Comparison of ENCODE assay signal across 24 mouse cellular contexts in the genomic region with DNA sequence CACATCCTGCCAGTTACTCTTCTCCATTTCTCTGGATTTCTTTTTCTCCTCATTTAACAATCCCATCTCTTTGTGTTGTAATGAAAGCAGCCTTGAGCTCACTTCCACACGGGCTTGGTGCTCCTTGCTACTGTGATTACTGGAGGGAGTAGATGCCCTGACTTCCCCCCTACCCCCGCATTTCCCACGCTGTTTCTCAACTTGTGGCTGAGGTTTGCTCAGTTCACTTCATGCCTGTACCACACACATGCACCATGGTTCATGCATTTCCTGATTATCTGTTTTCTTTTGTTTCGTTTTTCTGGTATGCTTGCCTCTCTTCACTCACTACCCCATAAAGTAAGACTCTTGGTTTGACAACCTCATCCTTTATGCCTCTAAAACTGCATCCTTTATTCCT. TPM values are rescaled to one million over a fixed set of nuclear protein-coding genes. Genes with fewer than 3 reads are reported as not detected.
DNase-seq lines count a peak whose midpoint lies in the region; ATAC-seq lines count a peak whose summit lies in the region.
"Had no signal": no experiment of that assay in that cellular context is flagged by ENCODE, and none has a peak within 500 bp of the region (broad histone marks: within the 10 kb centered on the region; RNA-seq: fewer than 3 reads in every experiment).

No protein-coding gene starts in this region.

- H3K9me3 ChIP-seq in hindbrain, embryonic 11.5 days (ENCODE audit: control insufficient read depth, low read length) = no peaks in the 10 kb centered on the region
- H3K9me3 ChIP-seq: embryonic facial prominence, embryonic 10.5 days; forebrain, embryonic 13.5 days; G1E had no signal

- H3K4me1 ChIP-seq in hindbrain, embryonic 11.5 days (replicated peaks; ENCODE audit: control insufficient read depth, insufficient read depth, low read length) = no peaks in the 10 kb centered on the region
- H3K4me1 ChIP-seq: embryonic facial prominence, embryonic 10.5 days; forebrain, embryonic 13.5 days had no signal

- H3K4me3 ChIP-seq in hindbrain, embryonic 11.5 days (ENCODE audit: low read depth, low read length) = no peak overlapping the region
- H3K4me3 ChIP-seq: embryonic facial prominence, embryonic 10.5 days; forebrain, embryonic 13.5 days had no signal

- H3K9ac ChIP-seq in hindbrain, embryonic 11.5 days (ENCODE audit: low read depth, low read length) = no peak overlapping the region
- H3K9ac ChIP-seq: forebrain, embryonic 13.5 days; liver, postnatal 0 days had no signal

- H3K27me3 ChIP-seq in hindbrain, embryonic 11.5 days (ENCODE audit: control insufficient read depth, insufficient read depth, low read length) = no peaks in the 10 kb centered on the region
- H3K27me3 ChIP-seq: forebrain, embryonic 13.5 days had no signal

- DNase-seq in lung, postnatal 36 days = peak; percentile 59
- DNase-seq in lung, postnatal 10 days = no peak
- peak; percentile 25 to 35 for DNase-seq in thymus, postnatal 10 days (ENCODE audit: low spot score in 2 of 2)
- no peak for DNase-seq in embryo, embryonic 9.5 days (ENCODE audit: extremely low spot score)
- no peak for DNase-seq in layer of hippocampus, postnatal 10 days (ENCODE audit: low spot score in 2 of 2)
- DNase-seq in hindbrain, embryonic 11.5 days (ENCODE audit: low spot score) = no peak
- DNase-seq: cerebellum, postnatal 25 days; kidney, adult 8-10 months; kidney, postnatal 36 days; layer of hippocampus, adult 9-11 months; liver; liver, postnatal 0 days; right cerebral cortex, postnatal 4 days had no signal

- no peak overlapping the region for H3K4me2 ChIP-seq in hindbrain, embryonic 11.5 days (replicated peaks; ENCODE audit: low read depth, low read length)
- H3K4me2 ChIP-seq: forebrain, embryonic 13.5 days had no signal

- H3K27ac ChIP-seq in hindbrain, embryonic 11.5 days (ENCODE audit: low read depth, low read length) = no peak overlapping the region
- H3K27ac ChIP-seq: embryonic facial prominence, embryonic 10.5 days; forebrain, embryonic 13.5 days; stomach, postnatal 0 days had no signal

- 78% methylated on average over 4 of the region's 4 CpGs for WGBS in hindbrain, embryonic 11.5 days

- ATAC-seq in CD4-positive, CD25-positive, alpha-beta regulatory T cell, adult 4 months = peak; percentile 89
- peak; percentile 66; the same call in 1 of the 2 replicates for ATAC-seq in megakaryocyte, adult 5-6 weeks (ENCODE audit: poor library complexity, severe bottlenecking)
- ATAC-seq in hindbrain, embryonic 11.5 days (ENCODE audit: low FRiP score) = no peak
- ATAC-seq: forebrain, embryonic 13.5 days; liver, postnatal 0 days had no signal

- no peaks in the 10 kb centered on the region for H3K36me3 ChIP-seq in hindbrain, embryonic 11.5 days (ENCODE audit: control insufficient read depth, insufficient read depth, low read length)
- H3K36me3 ChIP-seq: embryonic facial prominence, embryonic 10.5 days; G1E had no signal

RNA-seq across cellular contexts. Expression of gene Ms4a6d, which starts 15.4 kb away (rescaled TPM):
- 10 to 100 TPM in 1 of 2 experiments, 1 to 10 TPM in 1; 8.9 to 10.9 TPM for polyA plus RNA-seq in CD4-positive, CD25-positive, alpha-beta regulatory T cell, adult 4 months (2017; shearing (Covaris generic))
- total RNA-seq in megakaryocyte, adult 5-6 weeks (2015) = 62.8 and 76.5 TPM in 2 replicates
- total RNA-seq in megakaryocyte, adult 5-6 weeks (2017) = 42.6 and 51.4 TPM in 2 replicates
- 1 to 10 TPM in 1 of 2 experiments, under 1 TPM in 1; 0.25 to 1.2 TPM for total RNA-seq in layer of hippocampus, postnatal 10 days (2021)
- polyA plus RNA-seq in hindbrain, embryonic 11.5 days (2014; fragmentation: Nextera tagmentation; extraction: Ambion mirVana) = 4.6 and 4.8 TPM in 2 replicates

RNA-seq across cellular contexts. Expression of gene Ms4a2, which starts 34.3 kb away (rescaled TPM):
- polyA plus RNA-seq in CD4-positive, CD25-positive, alpha-beta regulatory T cell, adult 4 months (2017; shearing (Covaris generic)) = not detected
- total RNA-seq in megakaryocyte, adult 5-6 weeks (2015) = 47.4 and 50.5 TPM in 2 replicates
- 79.4 and 80.1 TPM in 2 replicates for total RNA-seq in megakaryocyte, adult 5-6 weeks (2017)
- not detected for total RNA-seq in layer of hippocampus, postnatal 10 days (2021)
- polyA plus RNA-seq in hindbrain, embryonic 11.5 days (2014; fragmentation: Nextera tagmentation; extraction: Ambion mirVana) = 0.15 TPM in 1 of 2 replicates, not detected in the other
- total RNA-seq: adrenal gland, adult 18-20 months; left cerebral cortex, postnatal 36 days had no signal
- polyA plus RNA-seq: embryonic facial prominence, embryonic 10.5 days; forebrain, embryonic 13.5 days; gonadal fat pad, adult 2 months; heart, embryonic 14.5 days had no signal

RNA-seq across cellular contexts. Expression of gene Ms4a3, which starts 51.4 kb away (rescaled TPM):
- polyA plus RNA-seq in CD4-positive, CD25-positive, alpha-beta regulatory T cell, adult 4 months (2017; shearing (Covaris generic)) = not detected
- total RNA-seq in megakaryocyte, adult 5-6 weeks (2015) = 42.5 and 48.3 TPM in 2 replicates
- 29.5 and 38.1 TPM in 2 replicates for total RNA-seq in megakaryocyte, adult 5-6 weeks (2017)
- total RNA-seq in layer of hippocampus, postnatal 10 days (2021) = not detected
- 0.36 TPM in 1 of 2 replicates, not detected in the other for polyA plus RNA-seq in hindbrain, embryonic 11.5 days (2014; fragmentation: Nextera tagmentation; extraction: Ambion mirVana)
- total RNA-seq: adrenal gland, adult 18-20 months; G1E; left cerebral cortex, postnatal 36 days had no signal
- polyA plus RNA-seq: forebrain, embryonic 13.5 days; G1E; gonadal fat pad, adult 2 months; heart, embryonic 14.5 days; neural tube, embryonic 14.5 days had no signal

RNA-seq across cellular contexts. Expression of gene Ms4a4d, which starts 52.6 kb away (rescaled TPM):
- 1 to 10 TPM; 3.9 to 6.3 TPM for polyA plus RNA-seq in CD4-positive, CD25-positive, alpha-beta regulatory T cell, adult 4 months (2017; shearing (Covaris generic))
- 0.21 and 0.54 TPM in 2 replicates for total RNA-seq in megakaryocyte, adult 5-6 weeks (2015)
- total RNA-seq in megakaryocyte, adult 5-6 weeks (2017) = 0.53 TPM in 1 of 2 replicates, not detected in the other
- not detected for total RNA-seq in layer of hippocampus, postnatal 10 days (2021)
- polyA plus RNA-seq in hindbrain, embryonic 11.5 days (2014; fragmentation: Nextera tagmentation; extraction: Ambion mirVana) = 0.42 and 0.59 TPM in 2 replicates
- total RNA-seq: left cerebral cortex, postnatal 36 days had no signal
- polyA plus RNA-seq: forebrain, embryonic 13.5 days; G1E had no signal

Comparison
In these comparisons a context has a peak if more than half of its experiments do, and no peak if none do; other contexts are left out.
1. DNase-seq: peak in lung, postnatal 36 days (single experiment) and thymus, postnatal 10 days (2 of 2); none in lung, postnatal 10 days (single experiment), embryo, embryonic 9.5 days (single experiment), layer of hippocampus, postnatal 10 days (0 of 2) and hindbrain, embryonic 11.5 days (single experiment).
2. RNA of gene Ms4a6d, which starts 15.4 kb away (total RNA-seq): 42.6 to 76.5 TPM in megakaryocyte, adult 5-6 weeks; 0.25 to 1.2 TPM in layer of hippocampus, postnatal 10 days; every median in the first group is over 10 times any median in the second.
3. RNA of gene Ms4a2, which starts 34.3 kb away (total RNA-seq): 47.4 to 80.1 TPM in megakaryocyte, adult 5-6 weeks; not detected in layer of hippocampus, postnatal 10 days; every median in the first group is over 10 times any median in the second.
4. RNA of gene Ms4a3, which starts 51.4 kb away (total RNA-seq): 29.5 to 48.3 TPM in megakaryocyte, adult 5-6 weeks; not detected in layer of hippocampus, postnatal 10 days; every median in the first group is over 10 times any median in the second.